Comparison of ENCODE assay signal across 2 mouse cellular contexts in genomic region chr9:20946066-20946880, GRCm38 (mm10).
TF ChIP-seq lines count a peak whose summit lies in the region.

No protein-coding gene starts in this region.

TF ChIP-seq in CH12.LX, 34 proteins besides CTCF, POLR2A, EP300 and RAD21:
- TF ChIP-seq ELF1 (IDR thresholded peaks at IDR 0.05; ENCODE audit: low read depth, low read length), result no peak
- TF ChIP-seq ETS1 (conservative IDR thresholded peaks at IDR 0.05; ENCODE audit: low read depth, low read length), result 0 out of 2 replicates have a peak, but pooled peaks have one; percentile 17
- no peak for TF ChIP-seq NELFE (IDR thresholded peaks at IDR 0.05; ENCODE audit: low read depth, low read length)
- TF ChIP-seq USF1 (IDR thresholded peaks at IDR 0.05; ENCODE audit: low read depth, low read length), result no peak
- no peak for TF ChIP-seq CHD1 (IDR thresholded peaks at IDR 0.05; ENCODE audit: low read depth, low read length)
- TF ChIP-seq MAX (IDR thresholded peaks at IDR 0.05; ENCODE audit: low read length), result no peak
- TF ChIP-seq BHLHE40 (IDR thresholded peaks at IDR 0.05; ENCODE audit: low read depth, low read length), result peak; percentile 72
- TF ChIP-seq SIN3A (IDR thresholded peaks at IDR 0.05; ENCODE audit: low read length), result no peak
- no peak for TF ChIP-seq NRF1 (IDR thresholded peaks at IDR 0.05; ENCODE audit: low read depth, low read length)
- TF ChIP-seq SMC3 (IDR thresholded peaks at IDR 0.05; ENCODE audit: low read depth, low read length), result no peak
- no peak for TF ChIP-seq ZKSCAN1 (IDR thresholded peaks at IDR 0.05; ENCODE audit: borderline replicate concordance, low read depth, low read length)
- no peak for TF ChIP-seq MAZ (IDR thresholded peaks at IDR 0.05; ENCODE audit: low read depth, low read length)
- TF ChIP-seq MAFK (IDR thresholded peaks at IDR 0.05; ENCODE audit: insufficient replicate concordance, low read length), result peak; percentile 47; the same call in 1 of the 2 replicates
- no peak for TF ChIP-seq MXI1 (IDR thresholded peaks at IDR 0.05; ENCODE audit: low read depth, low read length)
- TF ChIP-seq USF2 (conservative IDR thresholded peaks at IDR 0.05; ENCODE audit: low read depth, low read length), result no peak
- no peak for TF ChIP-seq TCF12 (IDR thresholded peaks at IDR 0.05; ENCODE audit: low read depth, low read length)
- no peak for TF ChIP-seq E2F4 (IDR thresholded peaks at IDR 0.05; ENCODE audit: insufficient replicate concordance, low read depth, low read length)
- TF ChIP-seq GABPA (IDR thresholded peaks at IDR 0.05; ENCODE audit: insufficient replicate concordance, low read depth, low read length), result no peak
- no peak for TF ChIP-seq CHD2 (IDR thresholded peaks at IDR 0.05; ENCODE audit: low read length)
- TF ChIP-seq MYC (IDR thresholded peaks at IDR 0.05; ENCODE audit: low read depth, low read length), result no peak
- no peak for TF ChIP-seq ZC3H11A (IDR thresholded peaks at IDR 0.05; ENCODE audit: low read depth, low read length)
- TF ChIP-seq KAT2A (IDR thresholded peaks at IDR 0.05; ENCODE audit: insufficient replicate concordance, low read length), result no peak
- no peak for TF ChIP-seq RCOR1 (conservative IDR thresholded peaks at IDR 0.05; ENCODE audit: low read depth, low read length)
- no peak for TF ChIP-seq ZNF384 (IDR thresholded peaks at IDR 0.05; ENCODE audit: low read depth, low read length)
- TF ChIP-seq PAX5 (IDR thresholded peaks at IDR 0.05; ENCODE audit: low read length), result no peak
- peak; percentile 49; the same call in 1 of the 2 replicates for TF ChIP-seq IRF4 (IDR thresholded peaks at IDR 0.05; ENCODE audit: low read depth, low read length)
- TF ChIP-seq JUND (conservative IDR thresholded peaks at IDR 0.05; ENCODE audit: low read depth, low read length), result 0 out of 2 replicates have a peak, but pooled peaks have one; percentile 12
- no peak for TF ChIP-seq TBP (conservative IDR thresholded peaks at IDR 0.05; ENCODE audit: low read depth, low read length)
- TF ChIP-seq MEF2A (IDR thresholded peaks at IDR 0.05; ENCODE audit: borderline replicate concordance, low read depth, low read length), result no peak
- TF ChIP-seq HCFC1 (IDR thresholded peaks at IDR 0.05; ENCODE audit: low read depth, low read length), result no peak
- TF ChIP-seq POLR2AphosphoS2 (IDR thresholded peaks at IDR 0.05; ENCODE audit: low read depth, low read length), result no peak

TF ChIP-seq in MEL, 35 proteins besides CTCF, POLR2A, EP300 and RAD21:
- TF ChIP-seq GATA1 (IDR thresholded peaks at IDR 0.05; ENCODE audit: low read depth, low read length), result peak; percentile 38; the same call in 1 of the 2 replicates
- no peak for TF ChIP-seq BHLHE40 (IDR thresholded peaks at IDR 0.05; ENCODE audit: borderline replicate concordance, low read depth, low read length)
- no peak for TF ChIP-seq USF2 (IDR thresholded peaks at IDR 0.05; ENCODE audit: borderline replicate concordance in 1 of 2, insufficient read depth in 1 of 2, low read depth in 1 of 2, low read length in 2 of 2)
- TF ChIP-seq TBP (IDR thresholded peaks at IDR 0.05; ENCODE audit: low read depth, low read length), result no peak
- TF ChIP-seq ZNF384 (IDR thresholded peaks at IDR 0.05; ENCODE audit: low read depth, low read length), result no peak
- no peak for TF ChIP-seq NRF1 (IDR thresholded peaks at IDR 0.05; ENCODE audit: insufficient read depth, low read depth, low read length, poor library complexity, severe bottlenecking)
- no peak for TF ChIP-seq CHD2 (IDR thresholded peaks at IDR 0.05; ENCODE audit: low read length)
